Mouse (Mus musculus) CD4-positive, CD25-positive, alpha-beta regulatory T cell, adult 4 months (primary cell): ENCODE data around the gene Catsperz. TPM values are rescaled to one million over a fixed set of nuclear protein-coding genes. Genes with fewer than 3 reads are reported as not detected.

Experiments used
- ATAC-seq: one replicate; pipeline ENCODE4 v1.8.0; 2017
- polyA plus RNA-seq, 2 experiments: library from polyadenylated mRNA; unstranded; fragments of 100-300 nt; shearing (Covaris generic); gene quantifications; one replicate each; pipeline ENCODE4 v1.2.1; 2017

The Catsperz gene
- not detected for polyA plus RNA-seq

- no peak for ATAC-seq
Measured at GRCm38 (mm10) chr19:6925307-6925573, at the start of gene Catsperz. TSS of gene Catsperz (minus strand) at chr19:6925380.

GRCm38 (mm10) chr19:6974211-6975205 is 49.3 kb upstream of the Catsperz start, which contains the start of gene Ppp1r14b:
TSS of gene Ppp1r14b (plus strand) at chr19:6974968.
- peak; percentile 56 for ATAC-seq

GRCm38 (mm10) chr19:6973581-6974190 is 48.5 kb upstream of the Catsperz start:
- no peak for ATAC-seq

- ATAC-seq, result no peak
Measured at GRCm38 (mm10) chr19:6972247-6972917, 47.2 kb upstream of the Catsperz start.

GRCm38 (mm10) chr19:6971644-6972043 is 46.5 kb upstream of the Catsperz start:
- no peak for ATAC-seq

- ATAC-seq, result no peak
Measured at GRCm38 (mm10) chr19:6970460-6971085, 45.4 kb upstream of the Catsperz start.

GRCm38 (mm10) chr19:6969665-6970381 is 44.6 kb upstream of the Catsperz start:
- ATAC-seq, result peak; percentile 61

- no peak for ATAC-seq
Measured at GRCm38 (mm10) chr19:6969291-6969664, 44.1 kb upstream of the Catsperz start.

- no peak for ATAC-seq
Measured at GRCm38 (mm10) chr19:6968491-6969271, 43.5 kb upstream of the Catsperz start.

GRCm38 (mm10) chr19:6956461-6956860 is 31.3 kb upstream of the Catsperz start:
- ATAC-seq, result no peak

GRCm38 (mm10) chr19:6955424-6955823 is 30.2 kb upstream of the Catsperz start:
- no peak for ATAC-seq

- no peak for ATAC-seq
Measured at GRCm38 (mm10) chr19:6954046-6954445, 28.9 kb upstream of the Catsperz start.

GRCm38 (mm10) chr19:6952712-6953037 is 27.5 kb upstream of the Catsperz start:
- no peak for ATAC-seq

GRCm38 (mm10) chr19:6951994-6952711 is 27.0 kb upstream of the Catsperz start:
- ATAC-seq, result peak; percentile 29

- ATAC-seq, result peak; percentile 64
Measured at GRCm38 (mm10) chr19:6951381-6951968, 26.3 kb upstream of the Catsperz start.

GRCm38 (mm10) chr19:6950613-6951153 is 25.5 kb upstream of the Catsperz start:
- ATAC-seq, result peak; percentile 32

- no peak for ATAC-seq
Measured at GRCm38 (mm10) chr19:6949951-6950350, 24.8 kb upstream of the Catsperz start.

GRCm38 (mm10) chr19:6949532-6949931 is 24.4 kb upstream of the Catsperz start:
- no peak for ATAC-seq

GRCm38 (mm10) chr19:6948186-6948585 is 23.0 kb upstream of the Catsperz start:
- ATAC-seq, result no peak

GRCm38 (mm10) chr19:6947742-6948141 is 22.6 kb upstream of the Catsperz start:
- no peak for ATAC-seq
